8 mouse cellular contexts compared by ENCODE assay signal in the genomic region with DNA sequence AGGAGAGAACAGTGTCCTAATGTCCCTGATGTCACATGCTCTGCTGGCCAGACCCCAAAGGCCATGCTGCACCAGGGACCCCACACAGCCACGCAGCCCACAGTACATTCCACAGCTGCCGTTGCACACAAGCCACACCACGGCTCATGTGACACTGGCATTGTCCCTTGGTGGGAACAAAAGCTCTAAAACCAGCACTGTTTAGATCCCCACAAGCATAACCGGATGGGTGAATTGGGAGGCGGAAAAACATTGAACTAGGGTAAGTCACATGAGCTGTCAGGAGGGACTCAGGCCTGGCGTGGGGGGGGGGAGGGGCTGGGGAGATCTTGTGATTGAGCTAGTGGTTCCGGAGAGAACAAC. TPM values are rescaled to one million over a fixed set of nuclear protein-coding genes. Genes with fewer than 3 reads are reported as not detected.
A peak's percentile ranks its signal among the peaks of the same experiment; 100 is the strongest.
DNase-seq lines count a peak whose midpoint lies in the region; ATAC-seq and TF ChIP-seq lines count a peak whose summit lies in the region.

No protein-coding gene starts in this region.

- H3K27ac ChIP-seq in midbrain, embryonic 11.5 days (ENCODE audit: low read depth, low read length) = no peak overlapping the region
- H3K27ac ChIP-seq in midbrain, embryonic 14.5 days (replicated peaks; ENCODE audit: low read depth, low read length) = no peak overlapping the region
- peak overlapping the region; percentile 60 for H3K27ac ChIP-seq in kidney, adult 2 months (ENCODE audit: insufficient read depth, low read depth, low read length)
- peak overlapping the region; percentile 15; the same call in 1 of the 2 replicates for H3K27ac ChIP-seq in midbrain, embryonic 12.5 days (replicated peaks)

- no peak overlapping the region for H3K4me2 ChIP-seq in midbrain, embryonic 11.5 days
- H3K4me2 ChIP-seq in midbrain, embryonic 14.5 days (ENCODE audit: low read length) = no peak overlapping the region
- no peak overlapping the region for H3K4me2 ChIP-seq in midbrain, embryonic 12.5 days (replicated peaks)

- no peak overlapping the region for H3K9ac ChIP-seq in midbrain, embryonic 11.5 days (ENCODE audit: low read length)
- no peak overlapping the region for H3K9ac ChIP-seq in midbrain, embryonic 14.5 days (replicated peaks; ENCODE audit: low read length)
- no peak overlapping the region for H3K9ac ChIP-seq in midbrain, embryonic 12.5 days (replicated peaks)

- peak; percentile 57; the same call in 1 of the 2 replicates for ATAC-seq in midbrain, embryonic 11.5 days (ENCODE audit: low FRiP score)
- ATAC-seq in midbrain, embryonic 14.5 days (ENCODE audit: low FRiP score, low TSS enrichment) = no peak
- peak; percentile 41; the same call in 1 of the 2 replicates for ATAC-seq in midbrain, embryonic 12.5 days (ENCODE audit: low FRiP score, low read depth)
- no peak for ATAC-seq in erythroblast, adult 5-6 weeks (replicated peaks; ENCODE audit: low FRiP score, poor library complexity, severe bottlenecking)

- peak; percentile 54 for DNase-seq in cerebellum, adult 11-12 months
- no peak for DNase-seq in cerebellum, postnatal 10 days
- DNase-seq in midbrain, embryonic 11.5 days (ENCODE audit: low spot score, missing footprints) = no peak
- DNase-seq in midbrain, embryonic 14.5 days = no peak
- peak; percentile 70 for DNase-seq in kidney, adult 2 months
- no peak for DNase-seq in frontal cortex, postnatal 14 days (ENCODE audit: low spot score in 2 of 2)

- no peak overlapping the region for H3K4me3 ChIP-seq in midbrain, embryonic 11.5 days (ENCODE audit: low read depth, low read length)
- no peak overlapping the region for H3K4me3 ChIP-seq in midbrain, embryonic 14.5 days (replicated peaks; ENCODE audit: low read depth, low read length)
- H3K4me3 ChIP-seq in kidney, adult 2 months (ENCODE audit: insufficient read depth, low read depth, low read length) = no peak overlapping the region
- no peak overlapping the region for H3K4me3 ChIP-seq in midbrain, embryonic 12.5 days

- 39% methylated on average over 7 of the region's 7 CpGs for WGBS in midbrain, embryonic 11.5 days
- 19% methylated on average over 7 of the region's 7 CpGs for WGBS in midbrain, embryonic 14.5 days
- WGBS in kidney, adult 2 months = 17% methylated on average over 7 of the region's 7 CpGs
- 38% methylated on average over 7 of the region's 7 CpGs for WGBS in midbrain, embryonic 12.5 days

- no peaks in the 10 kb centered on the region for H3K36me3 ChIP-seq in midbrain, embryonic 11.5 days (ENCODE audit: control insufficient read depth, insufficient read depth, low read length)
- H3K36me3 ChIP-seq in midbrain, embryonic 14.5 days (ENCODE audit: control insufficient read depth, insufficient read depth, low read length) = peaks cover 6% of the 10 kb centered on the region
- H3K36me3 ChIP-seq in kidney, adult 2 months (ENCODE audit: control insufficient read depth, insufficient read depth, low read length) = no peaks in the 10 kb centered on the region
- no peaks in the 10 kb centered on the region for H3K36me3 ChIP-seq in midbrain, embryonic 12.5 days

- H3K9me3 ChIP-seq in midbrain, embryonic 11.5 days (ENCODE audit: control insufficient read depth, low read length) = no peaks in the 10 kb centered on the region
- H3K9me3 ChIP-seq in midbrain, embryonic 14.5 days (ENCODE audit: control insufficient read depth, low read length) = no peaks in the 10 kb centered on the region
- no peaks in the 10 kb centered on the region for H3K9me3 ChIP-seq in midbrain, embryonic 12.5 days

- no peak for TF ChIP-seq POLR2A in kidney, adult 2 months (IDR thresholded peaks at IDR 0.05; ENCODE audit: low read depth, low read length)

- no peak for TF ChIP-seq CTCF in kidney, adult 2 months (conservative IDR thresholded peaks at IDR 0.05; ENCODE audit: insufficient read depth, insufficient read length, low read depth, low read length)

- no peaks in the 10 kb centered on the region for H3K27me3 ChIP-seq in midbrain, embryonic 11.5 days (ENCODE audit: control insufficient read depth, insufficient read depth, low read length)
- H3K27me3 ChIP-seq in midbrain, embryonic 14.5 days (ENCODE audit: control insufficient read depth, insufficient read depth, low read length) = no peaks in the 10 kb centered on the region
- H3K27me3 ChIP-seq in kidney, adult 2 months (replicated peaks; ENCODE audit: control insufficient read depth, insufficient read depth, low read length) = no peaks in the 10 kb centered on the region
- no peaks in the 10 kb centered on the region for H3K27me3 ChIP-seq in midbrain, embryonic 12.5 days

- peaks cover 10% of the 10 kb centered on the region; the same call in 1 of the 2 replicates for H3K4me1 ChIP-seq in midbrain, embryonic 11.5 days (ENCODE audit: control insufficient read depth, insufficient read depth, low read length)
- H3K4me1 ChIP-seq in midbrain, embryonic 14.5 days (ENCODE audit: control insufficient read depth, insufficient read depth, low read length) = peaks cover 15% of the 10 kb centered on the region
- peaks cover 27% of the 10 kb centered on the region for H3K4me1 ChIP-seq in kidney, adult 2 months (ENCODE audit: control insufficient read depth, insufficient read depth, low read length)
- peaks cover 29% of the 10 kb centered on the region for H3K4me1 ChIP-seq in midbrain, embryonic 12.5 days

RNA-seq across cellular contexts. Expression of a gene that starts 17.5 kb away (rescaled TPM):
- polyA plus RNA-seq in midbrain, embryonic 11.5 days (2014; fragmentation: Nextera tagmentation; extraction: Ambion mirVana) = 17.3 and 19.9 TPM in 2 replicates
- polyA plus RNA-seq in midbrain, embryonic 14.5 days (2014; fragmentation: Nextera tagmentation; extraction: Ambion mirVana) = 20.3 and 23.5 TPM in 2 replicates
- polyA plus RNA-seq in kidney, adult 2 months (2012; rRNA removed) = 19.7 and 20.8 TPM in 2 replicates
- polyA plus RNA-seq in midbrain, embryonic 12.5 days (2016; fragmentation: Nextera tagmentation; extraction: Ambion mirVana) = 23.5 and 25.5 TPM in 2 replicates
- 7.1 and 7.9 TPM in 2 replicates for total RNA-seq in erythroblast, adult 5-6 weeks (2015; ENCODE audit: low replicate concordance)
- total RNA-seq in erythroblast, adult 5-6 weeks (2017; ENCODE audit: low replicate concordance) = 7.9 and 9.8 TPM in 2 replicates

RNA-seq across cellular contexts. Expression of a gene that starts 45.8 kb away (rescaled TPM):
- 6.7 and 8.1 TPM in 2 replicates for polyA plus RNA-seq in midbrain, embryonic 11.5 days (2014; fragmentation: Nextera tagmentation; extraction: Ambion mirVana)
- 9.3 and 11.9 TPM in 2 replicates for polyA plus RNA-seq in midbrain, embryonic 14.5 days (2014; fragmentation: Nextera tagmentation; extraction: Ambion mirVana)
- polyA plus RNA-seq in kidney, adult 2 months (2012; rRNA removed) = 31.7 and 34.5 TPM in 2 replicates
- 12.5 and 13.7 TPM in 2 replicates for polyA plus RNA-seq in midbrain, embryonic 12.5 days (2016; fragmentation: Nextera tagmentation; extraction: Ambion mirVana)
- total RNA-seq in erythroblast, adult 5-6 weeks (2015; ENCODE audit: low replicate concordance) = 2.5 and 3.5 TPM in 2 replicates
- total RNA-seq in erythroblast, adult 5-6 weeks (2017; ENCODE audit: low replicate concordance) = 7.4 and 7.8 TPM in 2 replicates

Comparison
In these comparisons a context has a peak if more than half of its experiments do, and no peak if none do; other contexts are left out.
1. DNase-seq: peak in cerebellum, adult 11-12 months (single experiment) and kidney, adult 2 months (single experiment); none in cerebellum, postnatal 10 days (0 of 2), midbrain, embryonic 11.5 days (single experiment), midbrain, embryonic 14.5 days (single experiment) and frontal cortex, postnatal 14 days (0 of 2).
2. ATAC-seq: peak in midbrain, embryonic 11.5 days (single experiment) and midbrain, embryonic 12.5 days (single experiment); none in midbrain, embryonic 14.5 days (single experiment) and erythroblast, adult 5-6 weeks (single experiment).
3. H3K27ac ChIP-seq: peak in kidney, adult 2 months (single experiment) and midbrain, embryonic 12.5 days (single experiment); none in midbrain, embryonic 11.5 days (single experiment) and midbrain, embryonic 14.5 days (single experiment).